Mouse (Mus musculus) kidney, postnatal 10 days (tissue): ENCODE results near the gene Rhob.

Experiments
- DNase-seq: peaks from one replicate; pipeline ENCODE4 v3.0.0; 2021; ENCODE audit warnings: mixed read lengths

The Rhob gene

GRCm38 (mm10) chr12:8502546-8502945 is 2.7 kb upstream of the Rhob start:
- DNase-seq = peak; percentile 79

- DNase-seq = peak; percentile 34
Measured at GRCm38 (mm10) chr12:8501571-8502305, 1.9 kb upstream of the Rhob start.

- DNase-seq = peak; percentile 45
Measured at GRCm38 (mm10) chr12:8500597-8501570, 1.1 kb upstream of the Rhob start.

DNA sequence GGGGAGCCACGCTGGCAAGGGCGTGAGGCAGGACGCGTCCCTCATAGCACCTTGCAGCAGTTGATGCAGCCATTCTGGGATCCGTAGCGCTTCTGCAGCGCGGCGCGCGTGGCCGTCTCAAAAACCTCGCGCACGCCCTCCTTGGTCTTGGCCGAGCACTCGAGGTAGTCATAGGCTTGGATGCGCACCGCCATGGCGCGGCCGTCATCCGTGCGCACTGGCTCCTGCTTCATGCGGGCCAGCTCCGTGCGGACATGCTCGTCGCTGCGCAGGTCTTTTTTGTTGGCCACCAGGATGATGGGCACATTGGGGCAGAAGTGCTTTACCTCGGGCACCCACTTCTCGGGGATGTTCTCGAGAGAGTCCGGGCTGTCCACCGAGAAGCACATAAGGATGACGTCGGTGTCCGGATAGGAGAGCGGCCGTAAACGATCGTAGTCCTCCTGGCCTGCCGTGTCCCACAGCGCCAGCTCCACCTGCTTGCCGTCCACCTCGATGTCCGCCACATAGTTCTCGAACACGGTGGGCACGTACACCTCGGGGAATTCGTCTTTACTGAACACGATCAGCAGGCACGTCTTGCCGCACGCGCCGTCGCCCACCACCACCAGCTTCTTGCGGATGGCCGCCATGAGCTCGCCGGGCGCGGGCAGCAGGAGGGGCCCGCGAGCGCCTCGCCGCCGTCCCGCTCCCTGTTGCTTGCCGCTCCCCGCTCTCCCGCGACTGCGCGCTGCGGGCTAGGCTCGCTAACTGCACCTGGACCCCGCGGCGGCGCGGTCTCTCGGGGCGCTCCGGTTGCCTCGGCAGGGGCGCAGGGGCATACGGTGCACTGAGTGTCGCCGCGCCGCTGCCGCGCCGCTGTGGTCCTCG is 573 bp downstream of the Rhob start:
- DNase-seq = peak; percentile 68

- DNase-seq = peak; percentile 68
Measured at GRCm38 (mm10) chr12:8498591-8499000, 1.2 kb downstream of the Rhob start.

DNA sequence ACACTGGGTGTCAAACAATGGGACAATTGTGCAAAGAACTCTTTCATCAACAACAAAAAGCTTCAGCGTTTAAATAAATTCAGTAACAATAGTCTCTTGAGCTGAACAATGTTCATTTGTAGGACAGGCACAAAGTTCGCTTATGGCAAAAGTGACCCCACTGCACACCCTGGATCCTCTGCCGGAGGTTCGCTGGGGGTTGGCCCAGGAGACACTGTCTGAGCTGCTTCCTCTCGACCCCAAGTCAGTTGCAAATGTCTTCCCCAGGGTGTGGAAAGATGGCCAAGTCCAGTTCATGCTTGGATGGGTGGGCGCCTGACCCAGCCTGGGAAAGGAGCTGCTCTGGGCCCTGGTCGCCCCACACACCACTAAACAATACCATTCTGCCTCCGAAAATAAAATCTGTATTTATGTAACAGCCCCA is 1.6 kb downstream of the Rhob start:
- peak; percentile 51 for DNase-seq

GRCm38 (mm10) chr12:8497314-8497706 is 2.5 kb downstream of the Rhob start:
- DNase-seq = no peak

- no peak for DNase-seq
Measured at GRCm38 (mm10) chr12:8496679-8497313, 3.0 kb downstream of the Rhob start.

DNA sequence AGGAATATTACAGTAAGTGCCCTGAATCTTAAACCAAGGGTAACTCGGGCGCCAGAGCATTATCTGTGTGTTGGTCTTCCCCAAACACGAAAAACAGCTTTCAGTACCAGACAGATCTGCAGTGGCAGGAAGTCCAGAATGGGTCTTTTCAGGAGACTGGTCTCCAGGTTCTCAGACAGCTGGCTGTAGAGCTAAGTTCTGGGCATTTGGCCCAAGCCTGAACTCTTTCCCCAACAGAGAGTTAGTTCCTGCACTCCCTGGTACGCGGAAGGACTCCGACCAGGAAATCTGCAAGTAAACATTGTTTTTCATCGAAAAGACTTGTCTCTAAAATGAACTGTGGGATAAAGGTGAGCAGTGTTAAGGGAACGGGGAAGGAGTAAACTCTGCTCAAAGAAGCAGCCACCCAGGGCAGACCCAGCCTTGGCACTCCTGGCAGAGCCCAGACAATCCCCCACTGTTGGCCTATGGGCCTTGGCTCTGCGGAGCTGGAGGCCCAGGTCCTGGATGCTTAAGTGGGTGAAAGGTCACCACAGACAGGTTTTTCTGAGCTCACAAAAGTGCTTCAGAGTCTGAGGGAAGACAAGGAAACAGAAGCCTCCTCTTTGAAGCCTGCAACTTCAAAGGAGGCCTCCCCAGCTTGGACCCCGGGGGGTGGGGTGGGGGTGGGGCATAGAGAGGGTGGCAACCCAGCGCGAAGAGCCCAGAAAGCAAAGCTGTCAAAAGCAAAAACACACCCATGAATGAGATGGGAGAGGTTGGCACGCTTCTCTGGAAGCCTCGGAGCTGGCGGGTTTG is 3.7 kb downstream of the Rhob start:
- peak; percentile 71 for DNase-seq

DNA sequence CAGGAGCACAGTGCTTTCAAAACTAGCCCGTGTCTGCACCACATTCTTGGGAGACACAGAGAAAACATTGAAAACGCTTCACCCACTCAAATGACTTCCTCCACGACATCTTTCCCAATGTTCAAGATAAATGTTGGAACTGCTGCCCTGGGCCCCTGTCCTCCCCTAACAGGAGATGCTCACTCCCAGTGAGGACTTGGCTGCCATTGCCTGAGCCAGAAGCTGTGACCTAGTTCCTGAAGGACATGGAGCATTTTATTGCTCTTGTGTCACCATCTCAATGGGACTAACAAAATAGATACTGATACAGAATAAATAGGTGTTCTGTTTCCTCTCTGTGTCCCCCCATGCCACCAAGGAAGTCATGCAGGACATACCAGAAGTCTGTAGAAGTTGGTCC is 5.1 kb downstream of the Rhob start:
- no peak for DNase-seq

- DNase-seq = no peak
Measured at GRCm38 (mm10) chr12:8493386-8493785, 6.4 kb downstream of the Rhob start.

GRCm38 (mm10) chr12:8489098-8489497 is 10.7 kb downstream of the Rhob start:
- DNase-seq = peak; percentile 57

GRCm38 (mm10) chr12:8488652-8488980 is 11.2 kb downstream of the Rhob start:
- no peak for DNase-seq

GRCm38 (mm10) chr12:8487959-8488651 is 11.7 kb downstream of the Rhob start:
- peak; percentile 89 for DNase-seq

- no peak for DNase-seq
Measured at GRCm38 (mm10) chr12:8487281-8487680, 12.5 kb downstream of the Rhob start.

DNA sequence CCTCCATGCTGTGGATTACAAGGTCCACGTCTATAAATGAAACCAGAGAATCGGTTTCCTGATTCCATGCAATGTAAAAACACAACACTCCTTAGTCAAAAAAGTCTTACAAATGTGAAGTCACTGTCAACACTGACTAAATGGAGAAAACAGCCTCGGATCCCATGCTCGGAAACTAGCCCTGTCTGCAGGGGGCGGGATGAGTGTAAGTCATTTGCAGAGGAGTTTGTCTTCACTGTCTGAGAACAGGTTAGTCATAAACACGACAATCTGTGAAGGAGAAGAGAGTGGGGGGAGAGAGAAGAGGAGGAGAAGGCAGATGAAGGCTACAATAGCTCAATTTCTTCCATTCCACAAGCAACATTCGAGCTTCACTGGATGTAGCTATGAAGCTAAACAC is 14.6 kb downstream of the Rhob start:
- DNase-seq = no peak

GRCm38 (mm10) chr12:8482169-8482568 is 17.6 kb downstream of the Rhob start:
- no peak for DNase-seq

GRCm38 (mm10) chr12:8474836-8475387 is 24.9 kb downstream of the Rhob start:
- DNase-seq = no peak

DNA sequence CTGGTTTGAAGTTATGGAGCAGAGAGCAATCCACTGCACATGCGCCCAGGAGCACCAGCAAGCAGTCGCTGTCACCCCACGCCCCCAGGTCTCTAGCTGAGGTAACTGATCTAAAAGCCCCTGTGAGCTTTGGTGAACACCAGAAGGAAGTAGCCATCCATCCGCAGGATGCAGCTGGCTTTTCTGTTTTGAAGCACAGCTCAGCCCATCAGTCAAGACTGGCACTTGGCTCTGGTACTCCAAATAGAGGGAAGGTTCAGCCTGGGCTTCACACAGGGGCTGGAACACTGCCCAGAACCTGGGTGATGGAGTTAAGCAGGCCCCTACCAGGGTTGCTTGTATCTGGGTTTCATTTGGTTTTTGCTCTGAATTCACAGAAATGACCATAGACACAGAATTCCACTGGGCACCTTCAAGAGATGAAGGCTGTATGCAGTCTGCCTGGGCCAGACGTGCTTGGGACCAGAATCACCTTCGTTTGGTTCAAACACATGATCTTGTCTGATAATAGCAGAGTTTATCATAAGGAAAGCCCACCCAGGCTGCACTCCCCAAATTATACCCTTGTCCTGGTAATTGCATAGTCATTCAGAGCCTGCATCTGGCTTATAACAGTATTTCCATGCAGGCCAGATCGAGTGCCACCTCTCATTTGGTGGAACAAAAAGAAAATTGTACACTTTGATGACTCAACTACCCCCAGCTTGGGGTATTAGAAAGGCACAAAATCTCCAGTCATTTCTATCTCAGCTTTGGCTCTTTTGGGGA is 27.0 kb downstream of the Rhob start:
- peak; percentile 47 for DNase-seq

GRCm38 (mm10) chr12:8472051-8472450 is 27.8 kb downstream of the Rhob start:
- DNase-seq = no peak
